Mouse (Mus musculus): ENCODE data around the gene Epha7. TPM values are rescaled to one million over a fixed set of nuclear protein-coding genes. Genes with fewer than 3 reads are reported as not detected.
A peak's percentile ranks its signal among the peaks of the same experiment; 100 is the strongest.

The Epha7 gene
- total RNA-seq, 2 experiments from 2014 or later = 7.6 to 8.8 TPM

DNA sequence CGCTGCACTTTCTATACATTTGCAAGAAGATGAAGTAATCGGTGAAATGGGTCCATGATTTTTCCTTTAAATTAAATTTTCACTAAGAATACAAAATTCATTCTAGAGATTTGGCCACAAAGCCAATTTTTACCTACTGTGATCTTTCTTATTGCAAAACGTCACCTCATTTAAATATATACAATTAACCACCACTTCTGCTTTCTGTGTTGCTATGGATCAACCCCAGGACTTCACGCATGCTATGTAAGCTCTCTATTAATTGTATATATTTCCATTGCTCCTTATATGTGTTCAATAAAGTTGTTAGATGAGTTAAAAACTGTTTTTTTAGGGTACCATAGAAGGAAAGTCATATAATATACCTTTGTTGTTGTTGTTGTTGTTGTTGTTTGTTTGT is 86.4 kb downstream of the Epha7 start:
- ATAC-seq (replicated peaks; ENCODE audit: poor library complexity, severe bottlenecking) = peak; percentile 97

DNA sequence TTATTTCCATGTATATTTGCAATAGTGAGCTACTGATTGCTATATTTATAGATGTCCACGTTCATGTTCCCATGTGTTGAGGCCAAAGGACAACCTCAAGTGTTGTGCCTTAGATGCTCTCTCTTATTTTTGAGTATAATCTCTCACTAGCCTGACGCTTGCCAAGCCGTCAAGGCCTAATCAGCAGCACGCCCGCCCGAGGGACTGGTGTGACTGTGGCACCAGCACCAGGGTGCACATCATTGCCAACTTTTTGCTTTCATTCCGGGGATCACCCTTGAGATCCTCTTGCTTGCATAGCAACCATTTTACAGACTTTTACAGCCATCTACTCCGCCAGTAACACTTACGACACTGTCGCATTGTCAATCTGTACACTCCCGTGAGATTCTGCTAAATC is 86.9 kb downstream of the Epha7 start:
- 0 out of 2 replicates have a peak, but pooled peaks have one; percentile 40 for ATAC-seq (replicated peaks; ENCODE audit: poor library complexity, severe bottlenecking)

DNA sequence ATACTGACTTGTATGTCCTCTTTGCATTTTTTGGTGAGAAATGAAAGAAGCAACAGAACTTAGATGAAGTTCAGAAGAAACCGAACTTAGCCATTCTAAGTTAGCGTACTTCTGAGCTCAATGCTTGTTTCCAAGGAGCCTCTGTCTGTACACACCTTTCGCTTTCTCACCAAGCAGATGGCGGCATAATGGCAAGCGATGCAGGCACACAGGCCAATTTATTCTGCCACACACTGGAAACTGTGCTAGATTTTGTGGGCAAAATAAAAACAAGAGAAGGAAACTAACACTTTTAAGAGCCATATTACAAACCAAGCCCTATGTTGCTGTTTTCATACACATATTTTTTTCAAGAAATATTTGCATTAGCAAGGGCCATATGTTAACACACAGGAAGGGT is 88.6 kb downstream of the Epha7 start:
- no peak for ATAC-seq (replicated peaks; ENCODE audit: poor library complexity, severe bottlenecking)

DNA sequence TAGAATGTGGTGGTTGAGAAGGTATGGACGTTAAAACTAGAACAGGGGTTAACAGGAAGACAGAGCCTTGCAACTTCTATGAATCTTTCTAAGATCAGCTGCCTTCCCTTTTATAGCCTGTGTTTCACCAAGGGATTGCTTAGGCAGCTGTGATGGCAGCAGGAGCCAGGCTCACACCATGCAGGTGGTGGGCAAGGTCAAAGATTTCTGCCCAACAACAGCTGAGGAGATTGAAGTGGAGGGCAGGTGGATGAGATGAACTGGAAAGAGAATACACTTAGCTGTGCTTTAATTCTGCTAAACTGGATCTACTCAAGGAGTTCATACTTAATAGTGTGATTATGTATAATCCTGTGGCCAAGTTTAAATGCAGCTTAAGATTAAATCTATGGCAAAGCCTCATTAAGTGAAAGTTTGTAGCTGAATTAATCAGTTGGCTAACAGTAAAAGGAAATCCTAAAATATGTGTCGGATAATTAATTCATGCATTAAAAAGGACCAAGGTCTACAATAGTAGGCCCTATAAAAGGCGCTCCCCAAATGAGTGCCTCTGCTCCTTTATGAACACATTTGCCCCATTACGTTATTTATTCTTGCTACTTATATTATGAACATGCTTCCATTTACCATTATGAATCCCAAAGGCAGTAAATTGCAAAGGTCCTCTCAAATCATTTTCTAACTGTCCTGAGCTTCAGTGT is 89.2 kb downstream of the Epha7 start:
- no peak for ATAC-seq (replicated peaks; ENCODE audit: poor library complexity, severe bottlenecking)

DNA sequence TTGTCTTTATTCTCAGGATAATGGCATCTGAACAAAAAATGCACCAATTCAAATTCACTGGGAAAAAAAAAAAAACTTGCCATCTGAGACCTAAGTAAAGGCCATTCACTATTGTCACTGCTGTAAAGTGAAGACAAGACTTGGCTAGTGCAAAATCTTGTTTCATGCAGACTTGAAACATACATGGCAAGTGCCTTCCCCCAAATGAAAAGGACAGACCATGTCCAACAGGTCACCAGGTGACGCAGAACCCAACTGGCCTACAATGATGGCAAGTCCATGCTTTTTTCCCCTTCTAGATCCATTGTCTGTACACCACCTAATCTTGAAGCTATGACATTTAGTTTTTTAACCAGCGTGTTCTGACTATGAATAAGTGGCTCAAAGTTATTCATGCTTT is 94.1 kb downstream of the Epha7 start:
- no peak for ATAC-seq (replicated peaks; ENCODE audit: poor library complexity, severe bottlenecking)

DNA sequence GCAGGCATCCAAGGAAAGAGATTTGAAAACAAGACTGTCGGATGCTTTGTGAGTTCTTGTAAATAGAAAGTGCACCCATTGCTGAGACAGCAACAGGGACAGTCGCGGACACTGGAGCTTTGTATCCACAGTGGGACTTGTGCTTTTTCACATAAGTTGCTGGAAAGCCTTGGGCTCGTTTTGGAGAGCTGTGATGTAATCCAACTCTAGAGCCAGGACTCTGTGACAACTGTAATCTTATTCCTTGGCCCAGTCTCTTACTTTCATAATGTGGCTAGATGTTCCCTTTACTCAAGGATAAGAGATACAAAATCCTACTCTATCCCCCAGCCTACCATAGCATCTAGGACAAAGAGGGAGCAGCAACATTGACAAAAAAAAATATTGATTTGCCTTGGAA is 97.2 kb downstream of the Epha7 start:
- ATAC-seq (replicated peaks; ENCODE audit: poor library complexity, severe bottlenecking) = no peak

DNA sequence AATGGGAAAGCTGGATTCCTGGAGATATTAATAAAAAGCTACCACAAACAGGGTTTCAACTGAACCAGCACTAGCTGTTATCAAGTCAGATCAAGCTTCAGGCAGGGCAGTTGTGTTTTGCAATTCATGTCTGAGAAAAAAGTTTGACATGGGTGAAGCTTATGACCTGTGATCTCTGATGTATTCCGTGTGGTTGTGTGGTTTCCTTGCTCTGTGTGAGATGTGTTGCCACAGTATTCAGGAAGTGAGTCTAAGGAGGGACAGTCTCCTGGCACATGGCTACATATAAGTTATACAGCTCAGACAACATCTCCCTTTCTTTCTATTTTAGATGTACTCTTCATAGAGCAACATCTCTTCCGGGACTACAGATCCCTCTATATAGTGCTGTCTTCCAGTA is 99.1 kb downstream of the Epha7 start:
- peak; percentile 99 for ATAC-seq (replicated peaks; ENCODE audit: poor library complexity, severe bottlenecking)

DNA sequence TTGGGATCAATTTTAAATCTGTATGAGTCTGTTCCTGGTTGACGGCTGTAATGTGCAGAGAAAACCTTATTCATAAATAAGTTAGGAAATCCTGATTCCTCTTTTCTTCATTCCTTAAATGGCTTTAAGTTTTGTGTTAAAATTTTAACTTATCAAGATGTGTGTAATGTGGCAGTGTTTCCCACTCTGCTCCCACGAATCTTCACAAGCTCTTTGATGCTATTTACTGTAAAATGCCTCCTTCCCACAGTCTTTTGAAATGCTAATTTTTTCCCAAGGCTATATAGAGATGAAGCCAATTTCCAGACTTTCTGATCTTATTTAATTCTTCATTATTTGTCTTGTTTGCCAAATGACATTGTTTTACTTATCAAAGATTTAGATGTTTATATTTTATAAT is 100.7 kb downstream of the Epha7 start:
- ATAC-seq (replicated peaks; ENCODE audit: poor library complexity, severe bottlenecking) = no peak

DNA sequence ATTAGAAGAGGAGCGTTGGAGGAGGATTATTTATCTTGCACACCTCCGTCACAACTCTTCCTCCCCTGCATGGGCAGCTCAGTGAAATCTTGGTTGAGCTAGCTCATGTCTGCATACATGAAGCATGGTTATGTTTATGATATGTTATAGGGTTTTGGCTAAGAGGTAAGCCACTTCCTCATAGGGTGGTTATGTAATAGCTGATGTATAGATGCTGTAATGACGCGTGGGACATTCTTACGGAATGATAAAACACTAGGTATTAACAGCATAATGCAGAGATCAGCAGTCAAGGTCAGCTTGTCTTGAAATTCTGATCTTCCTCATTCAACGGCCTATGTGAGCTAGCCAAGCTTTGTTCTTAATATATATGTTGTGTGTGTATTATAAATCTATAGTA is 107.7 kb downstream of the Epha7 start:
- ATAC-seq (replicated peaks; ENCODE audit: poor library complexity, severe bottlenecking) = peak; percentile 98

DNA sequence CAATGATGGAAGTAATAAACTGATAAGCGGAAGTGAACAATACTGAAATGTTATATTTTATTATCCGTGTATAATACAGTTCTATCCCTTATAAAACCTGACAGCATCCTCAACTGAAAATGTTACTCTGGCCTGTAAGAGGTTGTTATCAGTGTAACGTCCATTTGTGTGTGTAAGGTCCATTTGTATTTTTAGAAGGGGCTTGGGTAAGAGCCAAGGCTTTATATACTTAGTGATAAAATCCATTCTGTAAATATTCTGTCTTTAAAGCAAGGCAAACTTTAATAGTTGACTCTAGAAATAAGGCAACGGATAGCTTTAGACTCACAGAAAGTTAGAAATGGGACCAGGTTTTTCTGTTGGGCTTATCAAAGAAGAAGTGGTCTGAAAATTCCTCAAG is 113.1 kb downstream of the Epha7 start:
- no peak for ATAC-seq (replicated peaks; ENCODE audit: poor library complexity, severe bottlenecking)

DNA sequence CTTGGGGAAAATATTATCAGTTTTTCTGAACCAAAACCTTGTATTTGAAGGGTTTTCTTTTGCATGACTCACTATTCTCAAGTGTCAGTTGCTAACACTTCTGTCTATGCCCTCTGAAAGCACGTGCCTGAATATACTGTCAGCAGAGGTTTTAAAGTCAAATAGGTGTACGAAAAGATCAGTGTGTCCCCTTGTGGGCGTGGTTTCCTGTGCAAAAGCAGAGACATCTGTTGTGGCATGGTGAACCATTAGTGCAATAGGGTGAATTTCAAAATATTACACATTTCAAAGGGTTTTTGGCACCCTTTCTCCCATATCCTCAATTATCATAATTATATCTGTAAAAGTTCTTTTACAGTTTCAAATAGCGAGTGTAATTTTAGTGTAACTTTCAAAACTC is 120.5 kb downstream of the Epha7 start:
- ATAC-seq (replicated peaks; ENCODE audit: poor library complexity, severe bottlenecking) = peak; percentile 95

DNA sequence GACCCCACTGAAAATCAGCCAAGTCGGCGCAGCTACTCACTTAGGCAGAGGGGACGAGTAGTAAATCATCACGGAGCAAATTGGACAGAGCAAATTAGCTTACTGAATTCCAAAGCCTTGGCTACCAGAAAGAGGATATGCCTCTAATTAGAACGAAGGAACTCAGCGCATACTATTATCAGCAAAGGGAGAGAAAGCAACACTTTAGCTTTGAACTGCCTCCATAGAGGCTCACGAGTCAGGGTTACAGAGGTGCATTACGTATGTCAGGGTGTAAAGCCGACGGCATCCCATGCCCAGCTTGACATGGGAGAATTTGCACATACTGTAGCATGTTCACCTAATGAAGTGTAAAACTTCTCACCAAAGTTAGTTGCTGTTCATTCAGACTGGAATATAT is 121.9 kb downstream of the Epha7 start:
- ATAC-seq (replicated peaks; ENCODE audit: poor library complexity, severe bottlenecking) = no peak

DNA sequence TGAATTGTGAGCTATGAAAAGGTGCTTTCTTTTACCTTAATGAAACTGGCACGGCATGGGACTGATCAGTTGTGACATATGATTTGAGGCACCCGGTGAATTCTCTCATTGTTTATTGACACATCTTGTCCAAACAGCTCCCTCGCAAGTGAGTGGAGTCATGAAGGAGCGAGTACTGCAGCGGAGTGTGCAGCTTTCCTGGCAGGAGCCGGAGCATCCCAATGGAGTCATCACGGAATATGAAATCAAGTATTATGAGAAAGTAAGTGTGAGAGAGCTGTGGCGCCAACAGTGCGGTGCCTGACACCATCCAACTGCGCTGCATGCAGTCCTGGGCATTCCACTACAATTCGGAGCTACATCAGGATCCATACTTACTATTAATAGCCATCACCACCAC is 122.6 kb downstream of the Epha7 start:
- ATAC-seq (replicated peaks; ENCODE audit: poor library complexity, severe bottlenecking) = no peak

DNA sequence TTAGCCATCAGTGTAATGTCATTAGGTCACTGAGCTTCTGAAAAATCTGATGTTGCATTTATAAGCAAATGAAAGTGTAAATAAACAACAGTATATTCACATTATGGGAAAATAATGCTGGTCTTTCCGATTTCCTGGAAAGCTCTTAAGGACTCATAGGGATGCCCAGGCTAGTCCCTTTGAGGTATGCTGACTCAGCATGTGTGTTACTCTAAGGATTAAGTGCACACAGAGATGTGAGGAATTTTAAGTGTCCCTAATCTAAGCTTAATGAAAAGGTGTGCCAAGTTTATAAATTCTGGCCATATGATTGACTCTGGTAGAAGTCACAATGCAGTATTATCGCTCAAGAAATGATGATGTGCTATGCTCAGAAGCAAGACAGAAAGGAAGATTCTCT is 127.8 kb downstream of the Epha7 start:
- ATAC-seq (replicated peaks; ENCODE audit: poor library complexity, severe bottlenecking) = no peak

DNA sequence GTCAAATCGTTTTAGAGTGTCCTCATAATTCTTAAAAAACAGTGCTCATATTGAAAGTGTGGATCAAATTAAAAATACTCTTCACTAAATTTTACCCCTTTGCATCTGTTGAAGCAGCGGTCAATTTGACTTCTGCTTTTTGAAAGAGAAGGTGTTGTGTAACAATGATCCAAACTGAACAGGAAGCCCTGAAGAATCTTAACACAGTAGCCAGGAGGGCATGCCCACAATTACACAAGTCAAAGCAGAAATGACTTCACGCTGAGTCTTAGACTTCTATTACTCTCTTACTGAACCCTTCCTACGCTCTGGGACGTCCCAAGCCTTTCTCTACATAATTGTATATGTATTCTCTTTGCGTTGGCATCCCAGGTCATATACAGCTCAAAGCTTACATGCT is 131.3 kb downstream of the Epha7 start:
- ATAC-seq (replicated peaks; ENCODE audit: poor library complexity, severe bottlenecking) = peak; percentile 97

DNA sequence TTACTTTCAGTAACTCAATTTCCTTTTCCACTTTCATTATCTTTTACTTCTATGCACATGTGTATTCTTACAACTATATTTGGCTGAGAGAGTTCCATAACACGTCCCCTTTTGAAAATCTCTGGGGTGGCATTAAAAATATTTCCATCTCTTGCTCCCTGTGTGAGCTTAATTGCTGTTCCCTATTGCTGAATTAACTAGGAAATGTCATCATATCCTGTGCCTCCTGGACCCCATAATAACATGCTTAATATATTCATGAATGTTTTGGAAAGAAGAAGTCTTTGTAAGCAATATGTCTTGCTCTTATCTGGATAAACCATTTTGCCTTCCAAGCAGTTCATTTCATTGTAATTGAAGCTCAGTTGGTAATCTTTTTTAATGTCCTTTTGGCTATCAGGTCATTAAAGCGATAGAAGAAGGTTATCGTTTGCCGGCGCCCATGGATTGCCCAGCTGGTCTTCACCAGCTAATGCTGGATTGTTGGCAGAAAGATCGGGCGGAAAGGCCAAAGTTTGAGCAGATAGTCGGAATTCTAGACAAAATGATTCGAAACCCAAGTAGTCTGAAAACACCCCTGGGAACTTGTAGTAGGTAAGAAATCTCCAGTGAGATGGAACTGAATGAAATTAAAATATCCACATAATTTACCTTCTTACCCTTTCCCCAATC is 148.1 kb downstream of the Epha7 start:
- peak; percentile 86 for ATAC-seq (replicated peaks; ENCODE audit: poor library complexity, severe bottlenecking)

DNA sequence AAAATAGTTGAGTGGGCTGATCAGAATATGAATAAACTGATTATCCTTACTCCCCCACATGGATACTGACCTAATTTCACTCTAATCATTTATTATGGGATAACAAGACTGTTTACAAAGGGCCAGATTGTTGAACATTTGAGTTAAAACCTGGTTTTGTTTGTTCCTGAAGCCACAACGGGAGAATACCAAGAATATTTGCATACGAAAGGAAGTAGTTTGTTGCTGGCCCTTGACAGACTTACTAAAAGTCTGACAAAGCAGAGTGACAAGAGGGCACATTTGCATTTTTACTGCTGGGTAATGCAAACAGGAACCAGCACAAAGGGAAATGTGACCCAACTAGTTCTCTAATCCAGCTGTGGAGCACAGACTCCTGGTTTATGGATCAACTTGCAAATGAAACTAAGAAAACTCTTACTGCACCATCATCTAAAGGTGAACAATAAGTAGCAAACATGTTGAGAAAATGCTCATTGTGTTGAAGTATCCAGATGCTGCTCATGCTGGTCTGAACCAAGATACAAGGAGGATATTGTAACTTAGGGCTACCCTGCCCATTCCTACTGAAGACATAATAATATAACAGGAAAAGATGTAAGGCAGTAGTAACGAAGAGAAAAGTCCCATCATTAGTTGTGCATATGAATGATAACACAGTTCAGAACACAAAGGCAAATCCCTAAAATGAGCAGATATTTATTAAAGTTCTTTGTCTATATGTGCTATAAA is 154.8 kb downstream of the Epha7 start:
- ATAC-seq (replicated peaks; ENCODE audit: poor library complexity, severe bottlenecking) = peak; percentile 58

DNA sequence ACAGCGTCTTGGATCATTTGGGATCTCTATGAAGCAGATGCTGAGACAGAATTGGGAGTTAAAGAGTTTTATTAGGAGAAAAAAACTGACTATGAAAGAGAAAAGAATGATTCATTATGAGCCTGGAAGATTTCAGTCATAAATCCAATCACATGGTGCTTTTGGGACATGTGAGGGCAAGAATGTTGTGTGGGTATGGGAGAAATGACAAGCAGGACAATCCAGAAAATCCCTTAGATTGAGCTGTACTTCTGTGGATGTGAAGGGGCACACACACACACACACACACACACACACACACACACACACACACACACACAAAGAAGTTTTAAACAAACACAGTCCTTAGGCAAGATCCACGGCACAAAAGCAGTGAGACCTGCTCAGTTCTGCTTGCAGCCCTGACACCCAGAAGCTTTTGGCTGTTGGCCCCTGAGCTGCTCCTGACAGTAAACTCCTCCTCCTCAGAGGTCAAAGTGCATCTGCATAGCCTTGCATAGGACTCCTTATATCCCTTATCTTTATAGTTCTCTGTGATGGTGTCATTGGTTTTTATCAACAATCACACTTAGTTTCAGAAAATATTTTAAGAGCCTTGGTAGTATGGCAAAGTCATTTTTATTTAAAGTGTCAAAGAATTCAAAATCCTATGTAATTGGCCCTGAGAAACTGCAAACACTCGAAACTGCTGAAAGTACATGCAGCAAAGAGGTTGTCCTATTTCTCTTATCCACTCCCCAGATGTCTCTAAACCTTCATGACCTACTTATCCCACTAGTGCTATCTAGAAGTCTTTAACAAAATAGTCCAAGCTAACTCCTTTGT is 185.7 kb downstream of the Epha7 start:
- ATAC-seq (replicated peaks; ENCODE audit: poor library complexity, severe bottlenecking) = no peak

DNA sequence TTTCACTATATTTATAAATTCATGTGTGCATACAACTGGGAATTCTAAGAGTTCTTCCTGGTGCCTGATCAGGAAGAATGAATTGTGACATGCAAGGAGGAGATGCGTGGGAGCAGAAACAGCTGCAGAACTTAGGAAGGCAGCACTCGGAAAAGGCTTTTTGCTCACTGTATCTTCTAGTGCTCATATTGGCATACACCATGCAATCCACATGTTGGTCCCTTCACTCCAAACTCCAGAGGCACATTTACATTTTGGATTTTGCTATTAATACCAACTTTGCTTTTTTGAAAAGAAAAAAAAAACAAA is 186.3 kb downstream of the Epha7 start:
- no peak for ATAC-seq (replicated peaks; ENCODE audit: poor library complexity, severe bottlenecking)

DNA sequence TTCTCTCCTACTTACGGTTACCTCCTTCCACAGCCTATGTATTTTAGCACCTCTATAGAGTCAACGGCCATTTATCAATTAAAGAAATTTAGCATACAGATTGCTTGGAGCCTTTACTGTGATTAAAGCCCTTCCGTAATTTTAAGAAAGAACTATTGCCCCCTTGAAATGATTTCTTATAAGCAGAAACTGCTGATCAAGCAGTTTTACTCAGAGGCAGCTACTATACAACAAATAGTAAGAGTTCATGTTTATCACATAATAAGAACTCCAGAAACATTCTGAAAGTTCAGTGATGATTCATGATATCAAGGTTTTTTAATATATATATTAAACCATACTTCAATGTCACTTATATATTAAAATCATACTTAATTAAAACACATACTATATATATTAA is 197.4 kb downstream of the Epha7 start:
- ATAC-seq (replicated peaks; ENCODE audit: poor library complexity, severe bottlenecking) = no peak
